Mouse (Mus musculus): ENCODE measurements around the gene Fam71f1.

GRCm38 (mm10) chr6:29299112-29299511 is 19.8 kb upstream of the Fam71f1 start:
- TF ChIP-seq CTCF (IDR thresholded peaks at IDR 0.05; ENCODE audit: control insufficient read depth, insufficient read depth, insufficient replicate concordance, low read depth, low read length), result no peak
- no peak for TF ChIP-seq POLR2A (IDR thresholded peaks at IDR 0.05; ENCODE audit: control insufficient read depth, low read depth, low read length)
